Mouse (Mus musculus) forebrain, embryonic 14.5 days (tissue): ENCODE results near the gene Tshz2. TPM values are rescaled to one million over a fixed set of nuclear protein-coding genes. Genes with fewer than 3 reads are reported as not detected.

Experiments
- ATAC-seq: fragments of 200-750 bp; cut with Nextera tagmentation; 2 replicates; pipeline ENCODE4 v1.8.0; 2017; ENCODE audit warnings: mild to moderate bottlenecking, moderate library complexity
- DNase-seq: peaks from one replicate; pipeline ENCODE4 v3.0.0-alpha.2; 2015; ENCODE audit warnings: low spot score
- H3K27ac ChIP-seq: fragments of 300-500 bp; sonication (generic); 2 replicates; pipeline ENCODE4 v1.5.1; 2014; ENCODE audit warnings: low read depth, mild to moderate bottlenecking, control low read depth, low read length, moderate library complexity
- H3K27me3 ChIP-seq: fragments of 300-500 bp; sonication (generic); replicated peaks from 2 replicates; pipeline ENCODE4 v1.6.1; 2014; ENCODE audit warnings: low read length, control low read depth, mixed read lengths; ENCODE audit not compliant: control insufficient read depth, insufficient read depth
- H3K36me3 ChIP-seq: fragments of 300-500 bp; sonication (generic); 2 replicates; pipeline ENCODE4 v1.6.1; 2014; ENCODE audit warnings: low read length, control low read depth; ENCODE audit not compliant: control insufficient read depth, insufficient read depth
- H3K4me1 ChIP-seq: fragments of 300-500 bp; sonication (generic); 2 replicates; pipeline ENCODE4 v1.6.1; 2014; ENCODE audit warnings: antibody characterized with exemption, low read length, control low read depth; ENCODE audit not compliant: control insufficient read depth, insufficient read depth
- H3K4me2 ChIP-seq: fragments of 300-500 bp; sonication (generic); 2 replicates; pipeline ENCODE4 v1.6.1; 2014; ENCODE audit warnings: mild to moderate bottlenecking, control low read depth, low read length
- H3K4me3 ChIP-seq: fragments of 300-500 bp; sonication (generic); 2 replicates; pipeline ENCODE4 v1.5.1; 2014; ENCODE audit warnings: low read depth, low read length, control low read depth
- H3K9ac ChIP-seq: fragments of 300-500 bp; sonication (generic); 2 replicates; pipeline ENCODE4 v1.6.1; 2014; ENCODE audit warnings: mild to moderate bottlenecking, low read length, control low read depth, moderate library complexity
- H3K9me3 ChIP-seq: fragments of 300-500 bp; sonication (generic); replicated peaks from 2 replicates; pipeline ENCODE4 v1.6.1; 2016; ENCODE audit warnings: low read length, control low read depth, mixed read lengths; ENCODE audit not compliant: control insufficient read depth
- WGBS: fragments of 180-500 bp; shearing (Covaris S2); extraction: QIAGEN DNeasy Blood & Tissue Kit; methylation state at CpG from one replicate; pipeline ENCODE4 v1.1.7; 2014; 5-methylcytosine and 5-hydroxymethylcytosine counted together
- polyA plus RNA-seq: library from polyadenylated mRNA; unstranded; fragments of >200 nt; fragmentation: Nextera tagmentation; extraction: Ambion mirVana; gene quantifications from 2 replicates; pipeline ENCODE4 v1.2.1, GENCODE M21; 2014

The Tshz2 gene
- polyA plus RNA-seq, 1 experiment from 2014 or later = 3.4 TPM

- Histone ChIP-seq H3K9ac (no peak overlapping the region), H3K27me3 (no peaks in the 10 kb centered on the region), H3K36me3 (no peaks in the 10 kb centered on the region), H3K27ac (no peak overlapping the region), H3K9me3 (no peaks in the 10 kb centered on the region), H3K4me1 (no peaks in the 10 kb centered on the region), H3K4me3 (no peak overlapping the region), H3K4me2 (no peak overlapping the region)
- ATAC-seq (no peak), DNase-seq (no peak)
- 77% methylated on average over 16 of the region's 16 CpGs for WGBS
These were observed 307.7 kb downstream of the Tshz2 start for GRCm38 (mm10) chr2:169940297-169941142.

- ATAC-seq (no peak), DNase-seq (peak; percentile 44)
- H3K9me3 ChIP-seq = no peaks in the 10 kb centered on the region
- H3K9ac ChIP-seq = no peak overlapping the region
- no peak overlapping the region for H3K27ac ChIP-seq
- no peaks in the 10 kb centered on the region for H3K36me3 ChIP-seq
- 54% methylated on average over 6 of the region's 6 CpGs for WGBS
- no peak overlapping the region for H3K4me2 ChIP-seq
- H3K27me3 ChIP-seq = no peaks in the 10 kb centered on the region
- H3K4me3 ChIP-seq = no peak overlapping the region
- no peaks in the 10 kb centered on the region for H3K4me1 ChIP-seq
These were observed 310.9 kb downstream of the Tshz2 start for GRCm38 (mm10) chr2:169943727-169944126.

GRCm38 (mm10) chr2:169948139-169948538 is 315.3 kb downstream of the Tshz2 start:
- no peak for ATAC-seq
- H3K4me1 ChIP-seq = no peaks in the 10 kb centered on the region
- 89% methylated on average over 6 of the region's 6 CpGs for WGBS
- no peaks in the 10 kb centered on the region for H3K9me3 ChIP-seq
- H3K4me3 ChIP-seq = no peak overlapping the region
- no peak overlapping the region for H3K27ac ChIP-seq
- no peak overlapping the region for H3K4me2 ChIP-seq
- H3K36me3 ChIP-seq = no peaks in the 10 kb centered on the region
- H3K9ac ChIP-seq = no peak overlapping the region
- no peaks in the 10 kb centered on the region for H3K27me3 ChIP-seq
- DNase-seq = no peak

- H3K4me3 ChIP-seq = no peak overlapping the region
- H3K9ac ChIP-seq = no peak overlapping the region
- ATAC-seq = no peak
- H3K9me3 ChIP-seq = no peaks in the 10 kb centered on the region
- 82% methylated on average over 8 of the region's 8 CpGs for WGBS
- H3K27me3 ChIP-seq = no peaks in the 10 kb centered on the region
- no peak overlapping the region for H3K4me2 ChIP-seq
- no peak for DNase-seq
- no peaks in the 10 kb centered on the region for H3K4me1 ChIP-seq
- H3K27ac ChIP-seq = no peak overlapping the region
- no peaks in the 10 kb centered on the region for H3K36me3 ChIP-seq
These were observed 318.2 kb downstream of the Tshz2 start for GRCm38 (mm10) chr2:169951041-169951440.

GRCm38 (mm10) chr2:169952981-169953380 is 320.2 kb downstream of the Tshz2 start:
- WGBS = 93% methylated on average over 2 of the region's 2 CpGs
- Histone ChIP-seq H3K4me1 (no peaks in the 10 kb centered on the region), H3K27me3 (no peaks in the 10 kb centered on the region), H3K27ac (no peak overlapping the region), H3K9ac (no peak overlapping the region), H3K36me3 (no peaks in the 10 kb centered on the region), H3K9me3 (no peaks in the 10 kb centered on the region), H3K4me2 (no peak overlapping the region), H3K4me3 (no peak overlapping the region)
- DNase-seq (no peak), ATAC-seq (no peak)

GRCm38 (mm10) chr2:169958736-169959573 is 326.1 kb downstream of the Tshz2 start:
- H3K4me1 ChIP-seq = peaks cover 21% of the 10 kb centered on the region
- H3K9me3 ChIP-seq = no peaks in the 10 kb centered on the region
- ATAC-seq (peak; percentile 52; the same call in 1 of the 2 replicates), DNase-seq (peak; percentile 70)
- H3K27ac ChIP-seq = no peak overlapping the region; the same call in 1 of the 2 replicates
- no peak overlapping the region for H3K9ac ChIP-seq
- no peak overlapping the region for H3K4me2 ChIP-seq
- H3K27me3 ChIP-seq = no peaks in the 10 kb centered on the region
- no peaks in the 10 kb centered on the region for H3K36me3 ChIP-seq
- no peak overlapping the region for H3K4me3 ChIP-seq
- 24% methylated on average over 17 of the region's 17 CpGs for WGBS

- 7% methylated on average over 24 of the region's 24 CpGs for WGBS
- H3K9me3 ChIP-seq = no peaks in the 10 kb centered on the region
- H3K27ac ChIP-seq = peak overlapping the region; percentile 52
- no peaks in the 10 kb centered on the region for H3K27me3 ChIP-seq
- peak overlapping the region; percentile 20 for H3K4me3 ChIP-seq
- ATAC-seq = peak; percentile 76
- H3K36me3 ChIP-seq = no peaks in the 10 kb centered on the region
- peak overlapping the region; percentile 35; the same call in 1 of the 2 replicates for H3K9ac ChIP-seq
- H3K4me2 ChIP-seq = peak overlapping the region; percentile 48
- peak; percentile 85 for DNase-seq
- peaks cover 21% of the 10 kb centered on the region for H3K4me1 ChIP-seq
These were observed 328.8 kb downstream of the Tshz2 start for GRCm38 (mm10) chr2:169961463-169962230.

GRCm38 (mm10) chr2:169962231-169962600 is 329.4 kb downstream of the Tshz2 start:
- DNase-seq (no peak), ATAC-seq (0 out of 2 replicates have a peak, but pooled peaks have one; percentile 19)
- WGBS = 21% methylated on average over 8 of the region's 8 CpGs
- peak overlapping the region; percentile 21; the same call in 1 of the 2 replicates for H3K9ac ChIP-seq
- H3K36me3 ChIP-seq = no peaks in the 10 kb centered on the region
- H3K4me1 ChIP-seq = peaks cover 21% of the 10 kb centered on the region
- H3K4me3 ChIP-seq = peak overlapping the region; percentile 20; the same call in 1 of the 2 replicates
- H3K27me3 ChIP-seq = no peaks in the 10 kb centered on the region
- H3K27ac ChIP-seq = peak overlapping the region; percentile 61
- peak overlapping the region; percentile 48 for H3K4me2 ChIP-seq
- H3K9me3 ChIP-seq = no peaks in the 10 kb centered on the region
